Mouse (Mus musculus) kidney, postnatal 14 days (tissue): ENCODE measurements at regions not wholly inside any gene's neighbourhood (a gene's known extent, or its start where the extent isn't known, plus 50 kb on each side); places are given as distances from the start of the nearest gene placed in this dataset.
A peak's percentile ranks its signal among the peaks of the same experiment; 100 is the strongest.

Experiments used
- DNase-seq: peaks from one replicate; pipeline ENCODE4 v3.0.0; 2022; ENCODE audit warnings: mixed read lengths

DNA sequence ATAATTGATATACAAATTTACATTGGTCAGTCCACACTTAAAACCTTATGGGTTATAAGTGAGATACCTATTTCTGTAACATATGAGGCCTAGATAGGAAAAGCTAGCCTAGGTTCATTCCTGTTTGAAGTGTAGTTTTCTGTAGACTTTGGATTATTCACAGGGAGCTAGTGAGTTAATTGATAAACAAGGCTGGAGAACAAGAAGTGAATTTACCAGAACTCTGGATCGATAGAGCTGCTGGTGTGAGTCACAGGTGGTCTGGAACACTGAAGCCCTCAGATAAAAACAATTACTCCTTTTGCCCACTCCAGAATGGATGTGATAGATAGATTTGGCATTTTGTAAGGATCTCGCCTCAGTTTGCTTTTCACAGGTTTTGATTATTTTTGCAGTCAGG, 62.0 kb upstream of the Rtl1 start:
- no peak for DNase-seq

DNA sequence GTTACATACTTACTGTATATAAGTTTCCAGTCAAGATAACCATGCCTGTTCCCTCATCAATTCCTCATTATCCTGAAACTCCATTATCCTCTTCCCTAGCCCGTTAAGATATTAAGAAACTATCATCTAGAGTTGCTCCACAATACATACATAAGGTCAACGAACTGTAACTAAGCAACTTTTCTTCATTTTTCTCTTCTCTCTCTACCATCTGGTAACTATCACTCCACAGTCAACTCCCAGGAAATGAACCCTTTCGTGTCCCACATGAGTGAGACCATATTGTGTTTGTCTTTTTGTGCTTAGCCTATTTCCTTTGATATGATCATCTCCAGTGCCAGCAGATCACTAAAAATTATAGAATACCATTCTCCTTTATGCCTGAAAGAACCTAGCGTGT, 74.6 kb upstream of the Rtl1 start:
- no peak for DNase-seq

DNA sequence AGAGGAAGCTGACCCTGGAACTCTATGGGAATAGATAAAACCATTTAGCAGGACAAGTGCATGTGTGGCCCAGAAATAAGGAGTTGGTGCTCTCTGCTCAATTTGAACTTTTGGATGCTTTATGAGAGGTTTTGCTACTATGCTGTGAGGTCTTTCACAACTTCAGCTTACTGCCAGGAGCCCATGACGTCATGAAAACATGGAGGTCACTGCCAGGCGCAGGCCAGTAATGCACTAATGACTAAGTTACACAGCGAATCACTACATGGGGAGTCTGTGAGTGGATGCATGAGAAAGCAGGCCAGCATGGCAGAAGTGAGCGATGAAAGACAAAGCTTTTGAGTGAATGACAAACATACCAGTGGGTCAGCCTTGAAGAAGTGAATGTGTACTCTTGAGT, 93.9 kb upstream of the Rtl1 start:
- no peak for DNase-seq

DNA sequence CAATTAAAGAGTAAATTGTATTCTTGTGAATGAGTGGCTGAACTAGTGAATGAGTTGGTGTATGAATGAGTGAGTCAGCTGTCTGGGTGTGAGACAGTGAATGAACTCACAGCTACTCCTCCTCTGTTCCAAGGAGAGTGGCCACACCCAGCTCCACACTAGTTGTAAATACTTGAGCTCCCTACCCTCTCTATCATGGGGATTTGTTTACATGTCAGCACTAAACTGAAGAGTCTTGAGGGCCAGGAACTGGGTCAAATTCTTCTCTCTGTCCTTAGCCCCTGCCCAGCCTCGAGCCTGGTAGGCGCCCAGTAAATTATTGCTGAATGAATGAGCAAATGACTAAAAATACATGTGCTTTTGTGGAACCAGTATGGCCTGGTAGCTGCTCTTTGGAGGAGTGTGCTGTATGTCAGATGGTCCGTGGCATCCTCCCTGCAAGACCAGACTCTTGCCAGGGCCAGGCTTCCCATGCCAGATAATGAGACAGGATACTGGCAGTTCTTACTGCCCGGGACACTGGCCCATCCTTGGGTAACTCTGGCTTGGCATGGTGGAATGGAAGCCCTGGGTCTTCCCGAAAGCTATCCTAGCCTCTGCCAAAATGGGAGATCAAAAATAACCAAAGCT, 94.8 kb upstream of the Rtl1 start:
- no peak for DNase-seq

DNA sequence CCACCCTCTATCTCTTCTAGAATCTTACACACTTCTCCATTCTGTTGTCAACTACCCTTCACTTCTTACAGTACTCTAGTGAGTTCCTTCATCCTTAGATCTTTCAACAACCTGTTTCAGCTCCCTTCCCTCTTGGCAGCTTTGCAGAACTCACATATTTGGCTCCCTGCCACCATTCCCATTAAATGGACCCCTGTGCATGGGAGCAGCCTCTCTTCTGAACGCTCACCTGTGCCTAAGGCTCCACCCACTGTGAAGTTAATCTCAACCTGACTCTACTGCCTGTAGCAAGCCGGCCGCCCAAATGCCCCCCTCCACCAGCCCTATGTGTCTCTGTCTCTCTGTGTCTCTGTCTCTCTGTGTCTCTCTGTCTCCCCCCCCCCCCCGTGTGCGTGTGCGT, 106.7 kb upstream of the Rtl1 start:
- no peak for DNase-seq

DNA sequence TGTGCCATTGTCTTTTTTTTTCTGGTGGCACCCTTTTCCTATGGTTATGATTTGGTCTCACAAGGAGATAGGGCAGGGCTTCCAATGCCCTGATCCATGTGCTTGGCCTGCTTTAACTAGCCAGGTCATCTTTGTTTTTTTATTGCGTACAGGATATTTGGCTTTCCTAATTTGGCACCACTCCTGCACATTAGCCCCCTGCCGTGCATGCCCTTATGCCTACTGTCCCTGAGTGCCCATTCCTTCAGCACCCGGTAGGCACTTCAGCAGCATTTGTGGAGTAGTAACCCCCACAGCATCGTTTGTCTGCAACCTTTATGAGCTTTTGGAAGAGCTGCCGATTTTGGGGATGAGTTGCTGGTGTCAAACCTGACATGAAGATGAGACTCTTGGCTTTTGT, 109.5 kb upstream of the Rtl1 start:
- DNase-seq: no peak

DNA sequence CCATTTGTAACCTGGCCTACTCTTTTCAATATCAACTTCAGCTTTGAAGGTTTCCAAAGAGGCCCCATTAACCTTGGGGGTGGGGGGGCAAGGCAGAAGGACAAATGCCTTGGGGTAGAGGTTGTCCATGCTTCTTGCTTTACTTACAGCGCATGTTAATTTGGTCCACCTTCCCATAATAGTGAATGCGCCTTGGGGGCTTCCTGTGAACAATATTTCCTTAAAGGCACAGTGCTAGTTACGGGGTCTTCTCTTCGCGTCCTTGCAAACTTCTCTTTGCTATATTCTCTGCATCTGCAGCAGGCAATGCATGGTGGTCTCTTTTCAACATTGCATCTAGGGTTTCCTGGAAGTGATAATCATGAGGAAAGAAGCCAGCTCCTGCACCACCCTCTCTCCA, 111.3 kb upstream of the Rtl1 start:
- no peak for DNase-seq

DNA sequence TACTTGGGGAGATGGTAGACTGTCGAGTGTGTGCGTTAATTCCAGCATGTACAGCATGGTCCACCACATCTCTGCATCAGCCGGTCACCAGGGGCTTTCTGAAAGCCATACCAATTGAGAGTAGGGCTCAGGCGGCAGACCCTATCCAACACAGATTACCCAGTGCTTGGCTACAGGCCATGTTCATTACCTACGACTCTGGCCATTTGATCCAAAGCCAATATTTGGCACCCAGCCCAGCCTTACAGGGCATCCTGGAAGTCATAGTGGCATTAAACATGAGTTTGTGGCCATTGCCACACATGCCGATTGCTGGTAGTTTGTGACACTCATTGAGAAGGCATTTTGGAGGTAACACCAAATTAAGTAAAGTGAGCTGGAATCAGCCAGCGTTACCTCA, 111.8 kb upstream of the Rtl1 start:
- DNase-seq: no peak

DNA sequence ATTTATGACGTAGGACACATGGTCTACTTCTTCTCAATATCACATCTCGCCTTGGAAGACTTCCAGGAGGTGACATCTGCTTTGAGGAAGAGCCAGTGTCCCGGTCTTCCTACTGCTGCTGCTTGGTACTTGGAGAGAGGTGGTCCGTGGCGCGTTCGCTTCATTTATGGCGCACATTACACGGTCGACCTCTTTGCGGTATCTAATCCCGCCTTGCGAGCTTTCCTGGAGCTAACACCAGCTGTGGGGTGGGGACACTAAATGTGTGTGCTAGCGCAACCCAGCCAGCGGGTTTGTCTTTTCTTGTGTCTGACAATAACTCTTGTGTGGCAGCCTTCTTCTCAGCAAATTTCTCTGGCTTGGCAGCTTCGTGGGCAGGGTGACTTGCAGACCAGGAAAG, 112.3 kb upstream of the Rtl1 start:
- DNase-seq: no peak

DNA sequence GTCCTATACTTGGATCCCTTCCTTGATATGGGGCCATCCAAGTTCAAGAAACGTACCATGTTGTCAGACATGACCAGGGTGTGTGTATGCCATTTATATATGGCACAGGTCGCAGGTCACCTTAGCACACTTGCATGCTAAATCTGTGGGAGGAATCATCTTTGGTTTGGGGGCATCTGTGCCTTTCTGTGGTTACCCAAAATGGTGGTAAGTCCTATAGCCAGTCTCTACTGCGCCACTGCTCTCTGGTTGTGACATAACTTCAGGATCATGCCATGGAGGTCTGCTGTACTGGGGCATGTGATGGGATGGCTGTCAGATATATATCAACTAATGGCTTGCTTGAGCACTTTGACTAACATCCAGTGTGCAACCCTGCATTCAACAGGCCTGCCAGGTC, 112.9 kb upstream of the Rtl1 start:
- DNase-seq: no peak

DNA sequence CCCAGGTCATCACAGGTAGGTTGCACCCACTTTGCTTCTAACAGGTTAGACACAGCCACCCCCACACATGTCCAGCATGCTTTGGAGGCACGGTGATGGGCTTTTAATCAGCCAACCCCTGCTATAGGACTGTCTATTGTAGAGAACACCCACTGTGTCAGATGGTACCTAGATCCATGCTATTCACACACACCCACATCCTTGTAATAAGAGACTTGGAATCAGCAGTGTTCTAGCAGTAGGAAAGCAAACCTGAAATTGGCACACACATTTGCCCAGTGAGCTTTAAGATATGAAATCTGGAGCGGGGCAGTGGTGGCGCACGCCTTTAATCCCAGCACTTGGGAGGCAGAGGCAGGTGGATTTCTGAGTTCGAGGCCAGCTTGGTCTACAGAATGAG, 113.9 kb upstream of the Rtl1 start:
- no peak for DNase-seq

DNA sequence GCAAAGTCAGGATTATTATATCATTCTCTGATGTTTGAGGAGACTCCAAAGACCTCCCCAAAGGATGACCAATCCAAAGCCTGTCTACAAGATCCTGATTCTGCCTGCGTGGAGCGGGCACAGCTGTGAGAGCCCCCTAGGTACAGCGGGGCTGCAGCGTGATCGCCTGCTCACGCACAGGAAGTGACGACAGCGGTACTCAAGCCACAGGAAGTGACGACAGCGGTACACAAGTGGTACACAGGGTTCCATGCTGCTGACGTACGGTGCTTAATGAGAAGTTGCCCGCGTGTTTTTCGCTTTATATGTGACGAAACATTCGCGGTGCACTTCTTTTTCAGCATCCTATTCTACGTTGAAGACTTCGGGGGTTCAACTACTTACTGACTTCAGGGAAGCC, 116.9 kb upstream of the Rtl1 start:
- DNase-seq: no peak

DNA sequence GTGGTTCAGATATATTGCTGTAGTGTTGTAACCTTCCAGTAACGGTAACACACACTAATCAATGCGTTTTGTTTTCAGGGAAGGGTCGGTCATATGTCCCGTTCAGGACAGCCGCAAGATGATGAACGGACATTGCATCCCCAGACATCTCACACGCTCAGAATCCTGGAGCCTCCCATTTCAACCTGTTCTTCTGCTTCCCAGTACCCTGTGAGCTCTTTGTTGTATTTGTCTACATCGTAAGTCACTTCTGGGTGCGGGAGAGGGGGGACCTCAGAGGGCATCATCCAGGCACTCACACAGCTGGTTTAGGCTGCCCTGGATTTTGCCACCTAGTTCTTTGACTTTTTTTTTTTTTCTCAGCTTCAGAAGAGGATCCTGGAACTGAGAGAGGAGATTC, 117.9 kb upstream of the Rtl1 start:
- no peak for DNase-seq

DNA sequence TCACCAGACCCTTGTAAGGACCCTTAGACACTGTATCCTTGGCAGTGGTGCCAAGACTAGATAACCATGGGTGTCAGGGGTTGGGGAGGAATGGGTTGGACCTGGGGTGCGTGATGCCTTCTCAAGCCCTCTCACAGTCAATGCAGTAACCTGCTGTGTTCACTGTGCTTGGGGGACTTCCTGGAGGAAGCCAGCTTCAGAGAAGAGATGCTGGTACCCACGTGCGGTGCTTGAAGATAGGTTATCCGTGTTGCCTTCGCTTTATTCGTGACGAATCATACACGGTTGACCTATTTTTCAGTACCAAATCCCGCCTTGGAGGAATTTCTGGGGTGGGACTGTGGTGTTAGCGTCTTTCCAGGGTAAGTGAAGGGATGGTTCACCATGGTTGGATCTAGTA, 138.1 kb upstream of the Rtl1 start:
- DNase-seq: no peak

DNA sequence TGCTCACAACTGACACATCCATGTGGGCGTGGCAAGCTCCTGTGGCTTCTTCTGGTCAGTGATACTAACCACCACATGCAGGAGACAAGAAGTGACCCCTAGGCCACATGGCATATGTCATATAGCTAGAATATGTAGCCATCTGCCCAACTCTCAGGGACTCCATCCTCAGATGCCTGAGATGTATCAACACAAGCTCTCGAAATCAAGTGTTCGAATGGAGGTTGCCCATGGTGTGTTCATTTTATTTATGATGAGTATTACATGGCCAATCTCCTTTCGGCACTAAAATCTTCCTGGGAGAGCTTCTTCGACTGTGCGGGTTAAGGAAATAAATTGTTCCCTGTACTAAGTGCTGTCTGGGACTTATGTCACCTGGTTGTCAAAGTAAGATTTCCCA, 138.8 kb upstream of the Rtl1 start:
- DNase-seq: no peak

DNA sequence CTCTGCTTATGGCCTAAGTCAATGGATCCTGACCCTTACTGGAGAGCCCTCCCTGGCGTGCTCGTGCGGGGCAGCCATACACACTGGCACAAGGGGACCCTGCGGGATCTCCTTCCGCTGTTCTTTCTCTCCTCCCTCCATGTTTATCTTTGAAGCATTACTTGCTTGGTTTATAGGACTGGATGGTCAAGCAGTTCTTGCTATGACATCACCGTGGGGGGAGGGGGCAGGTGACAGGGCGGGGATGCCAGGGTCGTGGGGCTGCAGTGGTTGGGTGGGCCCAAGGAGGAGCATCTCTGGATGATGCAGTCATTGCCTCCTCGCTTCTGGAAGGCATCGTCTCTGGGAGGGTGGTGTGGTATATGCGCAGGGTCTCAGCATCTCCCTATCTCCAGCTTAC, 142.4 kb upstream of the Rtl1 start:
- DNase-seq: no peak

DNA sequence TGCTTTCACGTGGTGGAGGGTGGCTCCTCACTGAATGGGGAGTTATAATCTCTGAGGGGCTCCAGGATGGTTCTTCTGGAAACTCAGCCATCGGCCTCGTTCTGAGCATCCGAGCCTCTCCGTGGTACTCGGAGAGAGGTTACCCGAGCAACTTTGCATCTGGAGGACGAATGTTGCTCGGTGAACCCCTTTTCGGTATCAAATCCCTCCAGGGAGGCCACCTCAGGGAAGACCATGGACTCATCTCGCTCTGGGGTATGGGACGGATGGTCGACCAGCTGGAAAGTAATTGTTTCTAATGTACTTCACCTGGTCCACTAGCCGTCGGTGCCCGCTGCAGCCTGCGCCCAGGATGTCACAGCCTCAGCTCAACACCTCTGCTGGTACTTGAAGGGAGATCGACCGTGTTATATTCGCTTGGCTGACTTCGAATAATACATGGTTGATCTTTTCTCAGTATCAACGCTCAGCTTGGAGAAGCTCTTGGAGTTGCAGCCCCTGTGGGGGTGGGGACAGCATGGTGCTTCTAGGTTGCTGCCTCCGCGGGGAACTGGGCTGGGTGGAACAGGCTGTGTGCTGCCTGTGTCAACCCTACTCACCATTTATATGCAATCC, 143.0 kb upstream of the Rtl1 start:
- no peak for DNase-seq

DNA sequence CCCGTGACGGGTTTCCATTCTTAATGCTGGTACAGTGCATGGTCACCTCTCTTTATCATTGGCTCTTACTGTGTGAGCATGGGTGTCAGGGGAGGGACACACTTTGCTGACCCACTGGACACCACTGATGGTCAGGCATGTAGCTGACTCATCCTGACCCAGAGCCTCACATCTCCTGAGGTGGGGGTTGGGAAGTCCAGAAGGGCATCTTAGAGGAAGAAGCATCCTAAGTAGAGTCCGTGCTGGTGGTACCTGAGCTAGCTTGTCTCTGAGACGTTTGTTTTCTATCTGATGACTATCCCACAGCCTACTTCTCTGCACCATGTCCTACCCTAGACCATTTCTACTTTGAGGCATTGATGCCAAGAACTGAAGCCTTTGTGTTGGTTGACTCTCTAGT, 144.1 kb upstream of the Rtl1 start:
- DNase-seq: no peak

DNA sequence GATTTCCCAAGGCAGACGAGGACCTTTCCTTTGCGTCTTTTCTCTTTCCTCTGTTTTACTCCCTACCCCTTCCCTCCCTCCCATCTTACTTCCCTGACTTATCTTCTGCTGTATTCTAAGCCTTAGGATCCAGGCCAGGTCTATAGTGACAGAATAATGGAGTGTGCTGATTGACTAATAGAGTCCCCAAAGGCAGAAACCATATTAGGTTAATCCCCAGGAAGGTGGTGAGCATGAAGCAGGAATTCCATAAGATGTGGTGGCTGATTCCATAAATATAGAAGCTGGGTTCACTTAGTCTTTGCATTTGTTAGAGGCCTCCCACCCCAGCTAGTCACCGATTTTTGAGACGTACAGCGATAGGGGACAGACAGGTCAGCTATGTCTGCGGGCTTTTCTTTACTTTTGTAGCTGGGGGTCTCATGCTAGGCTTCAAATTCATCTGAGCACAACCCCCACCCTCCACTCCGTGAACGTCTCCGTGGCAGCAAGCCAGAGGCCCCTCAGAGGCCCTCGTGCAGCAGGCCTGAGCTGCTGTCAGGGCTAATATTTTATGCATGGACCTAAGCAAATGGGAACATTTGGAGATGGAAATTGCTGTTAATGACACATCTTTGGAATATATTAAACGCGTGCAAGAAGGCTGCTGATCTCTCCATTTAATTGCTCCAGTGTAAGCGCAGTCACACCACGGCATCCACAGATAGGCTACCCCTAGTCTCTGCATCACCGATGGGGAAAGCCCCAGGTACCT, 145.8 kb upstream of the Rtl1 start:
- no peak for DNase-seq

DNA sequence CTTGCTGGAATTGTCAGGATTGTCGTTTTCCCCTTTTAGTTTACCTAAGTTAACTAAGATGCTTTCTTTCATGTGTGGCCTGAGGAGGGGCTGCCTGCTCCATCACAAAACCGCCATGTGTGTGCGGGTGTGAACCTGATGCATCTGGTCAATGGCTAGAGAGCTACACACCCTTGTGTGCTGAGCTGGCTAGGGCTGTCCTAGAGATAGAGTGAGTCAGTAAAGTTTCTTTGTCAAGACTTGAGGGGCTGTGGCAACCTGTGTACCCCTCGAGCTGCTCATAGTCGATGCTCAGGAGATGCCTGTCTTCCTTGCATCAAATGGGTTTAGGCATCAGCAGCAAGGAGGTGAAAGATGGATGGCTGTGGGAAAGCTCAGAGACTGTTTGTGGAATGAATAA, 147.1 kb upstream of the Rtl1 start:
- no peak for DNase-seq

DNA sequence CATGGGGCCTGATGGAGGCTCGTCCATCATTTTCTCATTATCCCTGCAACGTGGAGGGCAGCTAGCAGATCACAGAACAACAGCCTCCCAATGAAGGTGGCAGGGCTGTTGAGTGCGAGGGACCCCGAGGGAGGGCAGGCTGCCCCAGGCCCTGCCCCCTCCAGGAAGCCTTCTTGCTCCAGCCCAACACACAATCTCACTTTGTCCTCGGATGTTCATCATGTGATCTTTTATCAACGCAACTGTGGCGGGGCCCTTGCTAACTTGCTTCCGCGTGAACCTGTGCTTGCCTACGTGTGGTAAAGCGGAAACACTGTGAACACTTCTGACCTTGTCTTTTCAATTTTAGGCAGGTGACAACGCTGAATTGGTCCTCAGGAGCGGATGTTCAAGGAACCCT, 147.6 kb upstream of the Rtl1 start:
- no peak for DNase-seq

DNA sequence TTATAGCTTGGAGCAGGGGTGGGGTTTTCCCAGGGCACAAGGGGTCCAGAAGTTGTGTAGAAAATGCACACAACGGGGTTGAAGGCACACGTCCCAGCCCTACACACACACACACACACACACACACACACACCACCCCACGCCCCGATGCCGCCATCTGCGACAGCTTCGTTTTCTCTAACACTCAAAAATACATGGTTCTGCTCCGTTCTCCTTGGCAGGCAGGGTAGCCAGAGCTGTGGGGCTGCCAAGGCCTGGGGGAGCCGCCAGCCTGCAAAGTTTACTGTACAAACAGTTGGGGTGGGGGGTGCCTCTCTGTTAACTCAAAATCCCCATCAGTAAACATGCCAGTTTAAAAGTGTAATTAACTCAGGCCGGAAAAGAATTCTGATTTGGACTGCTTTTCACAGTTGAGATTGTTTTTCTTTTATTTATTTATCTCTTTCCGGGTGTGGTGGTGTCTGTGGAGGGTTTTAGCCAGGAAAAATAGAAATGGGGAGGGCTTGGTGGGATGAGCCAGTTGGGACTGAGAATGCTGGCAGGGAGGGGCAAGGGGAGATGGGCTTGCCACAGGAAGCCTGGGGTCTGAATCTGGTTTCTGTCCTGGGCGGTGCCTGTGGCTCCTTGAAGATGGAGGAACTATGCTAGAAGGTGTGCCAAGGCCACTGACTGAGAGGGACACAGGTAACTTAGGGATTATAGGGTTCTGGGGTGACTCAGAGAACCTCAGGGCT, 148.4 kb upstream of the Rtl1 start:
- DNase-seq: no peak

DNA sequence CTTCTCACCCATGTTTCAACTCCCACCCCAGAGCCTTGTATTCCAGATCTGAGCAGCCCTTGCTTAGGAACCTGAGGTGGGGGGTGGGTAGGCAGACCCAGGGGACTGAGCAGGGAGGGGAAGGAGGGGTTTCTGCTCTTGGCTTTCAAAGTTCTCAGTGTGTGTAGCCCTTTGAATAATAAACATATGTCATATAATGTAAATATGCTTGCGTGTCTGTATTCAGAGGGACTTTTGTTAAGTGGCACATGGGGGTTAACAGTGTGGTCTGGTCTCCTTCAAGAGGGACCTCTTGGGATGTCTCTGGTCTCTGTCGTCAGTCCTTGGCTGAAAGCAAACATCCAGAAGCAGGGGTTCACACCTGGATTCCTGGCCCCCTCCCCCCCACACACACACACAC, 149.1 kb upstream of the Rtl1 start:
- DNase-seq: no peak

DNA sequence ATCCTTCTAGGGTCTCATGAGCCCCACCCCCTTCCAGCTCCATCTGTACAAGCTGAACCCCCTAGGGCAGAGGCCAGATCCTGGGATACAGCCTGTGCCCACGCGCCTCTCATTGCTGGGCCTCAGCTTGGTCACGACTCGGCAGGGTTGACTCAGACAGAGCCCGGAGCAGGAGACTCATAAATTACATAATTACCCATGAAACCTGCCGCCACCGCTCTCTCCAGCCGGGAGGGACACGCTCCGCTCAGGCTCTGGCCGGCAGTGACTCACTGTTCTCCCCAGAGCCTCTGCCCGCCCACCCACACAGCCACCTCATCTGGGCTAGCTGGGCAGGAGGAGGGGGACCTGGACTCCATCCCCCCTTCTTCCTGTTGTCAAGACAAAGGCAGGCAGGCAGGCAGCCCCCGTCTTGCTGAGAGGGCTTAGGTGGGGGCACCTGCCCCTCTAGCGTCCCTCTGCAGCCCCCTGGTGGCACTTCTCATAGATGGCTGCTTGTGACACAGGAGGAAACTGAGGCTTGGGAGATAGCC, 149.6 kb upstream of the Rtl1 start:
- peak; percentile 22 for DNase-seq
